Comparison of ENCODE assay signal across 9 mouse cellular contexts in genomic region chr5:75934201-75934600, GRCm38 (mm10). TPM values are rescaled to one million over a fixed set of nuclear protein-coding genes. Genes with fewer than 3 reads are reported as not detected.
DNase-seq lines count a peak whose midpoint lies in the region; TF ChIP-seq lines count a peak whose summit lies in the region.
"Had no signal": no experiment of that assay in that cellular context is flagged by ENCODE, and none has a peak within 500 bp of the region (broad histone marks: within the 10 kb centered on the region; RNA-seq: fewer than 3 reads in every experiment).

No protein-coding gene starts in this region.

- H3K4me3 ChIP-seq in heart, adult 2 months: no peak overlapping the region
- H3K4me3 ChIP-seq in layer of hippocampus, adult 2 months: no peak overlapping the region
- no peak overlapping the region for H3K4me3 ChIP-seq in macrophage (ENCODE audit: inconsistent target)
- H3K4me3 ChIP-seq: intestine, embryonic 15.5 days had no signal

- intact Hi-C loops in heart, adult 2 months (cut with DNase I): loop anchor here (5.0 kb wide), 2 partner anchors 37 to 93 kb away; no protein-coding TSS in a partner anchor
- intact Hi-C loops in gastrocnemius, postnatal 36 days (cut with DNase I): no loop called here

- TF ChIP-seq EP300 in heart, adult 2 months (IDR thresholded peaks at IDR 0.05; ENCODE audit: insufficient read depth, low read depth, low read length): no peak

- H3K27ac ChIP-seq in heart, adult 2 months: peak overlapping the region; percentile 93
- peak overlapping the region; percentile 15; the same call in 1 of the 2 replicates for H3K27ac ChIP-seq in layer of hippocampus, adult 2 months
- peak overlapping the region; percentile 92 for H3K27ac ChIP-seq in macrophage
- H3K27ac ChIP-seq: intestine, embryonic 15.5 days had no signal

- peaks cover 35% of the 10 kb centered on the region for H3K36me3 ChIP-seq in heart, adult 2 months (ENCODE audit: control insufficient read depth, insufficient read depth, low read length)
- no peaks in the 10 kb centered on the region for H3K36me3 ChIP-seq in macrophage (ENCODE audit: inconsistent target)
- H3K36me3 ChIP-seq: intestine, embryonic 15.5 days had no signal

- H3K79me2 ChIP-seq in heart, adult 2 months (replicated peaks; ENCODE audit: control insufficient read depth, insufficient read depth, low read length): no peaks in the 10 kb centered on the region
- no peaks in the 10 kb centered on the region for H3K79me2 ChIP-seq in macrophage (ENCODE audit: inconsistent target)

- DNase-seq in heart, adult 2 months: no peak
- DNase-seq in heart, adult 9 months (ENCODE audit: low spot score in 2 of 2): no peak
- DNase-seq in layer of hippocampus, adult 2 months (ENCODE audit: low spot score in 2 of 2): no peak
- no peak for DNase-seq in layer of hippocampus, adult 8-10 months (ENCODE audit: low spot score in 2 of 2)
- peak; percentile 21 to 27 for DNase-seq in CD8-positive naive resting alpha-beta T cell, adult 2 months (ENCODE audit: low read depth in 2 of 2, low spot score in 2 of 2)
- DNase-seq in retina, postnatal 1 day: no peak
- no peak for DNase-seq in gastrocnemius, postnatal 36 days

- TF ChIP-seq POLR2A in heart, adult 2 months (IDR thresholded peaks at IDR 0.05; ENCODE audit: insufficient read depth, low read depth, low read length): no peak

- peaks cover 14% of the 10 kb centered on the region for H3K4me1 ChIP-seq in heart, adult 2 months (ENCODE audit: control insufficient read depth, insufficient read depth, low read length)
- H3K4me1 ChIP-seq: intestine, embryonic 15.5 days had no signal

- WGBS in heart, adult 2 months: 60% methylated on average over 10 of the region's 10 CpGs
- WGBS in macrophage (ENCODE audit: missing documents): 82% methylated on average over 10 of the region's 10 CpGs

- TF ChIP-seq CTCF in heart, adult 2 months (IDR thresholded peaks at IDR 0.05): no peak
- no peak for TF ChIP-seq CTCF in layer of hippocampus, adult 2 months (conservative IDR thresholded peaks at IDR 0.05)

- no peak overlapping the region for H3K9ac ChIP-seq in heart, adult 2 months (ENCODE audit: low read depth, low read length)
- H3K9ac ChIP-seq: intestine, embryonic 15.5 days had no signal

- H3K27me3 ChIP-seq in heart, adult 2 months (ENCODE audit: control insufficient read depth, insufficient read depth, low read length): no peaks in the 10 kb centered on the region
- H3K27me3 ChIP-seq: intestine, embryonic 15.5 days had no signal

RNA-seq across cellular contexts. Expression of gene Kdr, which starts 44.1 kb away (rescaled TPM):
- total RNA-seq in heart, adult 2 months (2021): 10 to 100 TPM; 70.7 to 78.2 TPM
- polyA plus RNA-seq in heart, adult 2 months (2012; rRNA removed): 38.3 and 73.9 TPM in 2 replicates
- 1 to 10 TPM; 6.3 to 7.0 TPM for total RNA-seq in layer of hippocampus, adult 2 months (2021)
- 1 to 10 TPM; 5.6 to 9.1 (median 7.6) TPM for total RNA-seq in layer of hippocampus, adult 8-10 months (2022)
- total RNA-seq in macrophage (2018; cell fraction: chromatin; rRNA removed): 10 to 100 TPM in 12 of 26 experiments, 1 to 10 TPM in 14; 3.9 to 24.2 (median 9.2) TPM
- 10 to 100 TPM in 18 of 26 experiments, 1 to 10 TPM in 8; 6.7 to 33.5 (median 11.3) TPM for total RNA-seq in macrophage (2018; cell fraction: cytosol; rRNA removed)
- 10 to 100 TPM; 14.2 to 74.0 (median 24.9) TPM for total RNA-seq in macrophage (2018; cell fraction: nucleus; rRNA removed)
- polyA plus RNA-seq in macrophage (2018): 4.9 to 13.8 TPM (median 5.8 TPM) in 3 replicates
- 10 to 100 TPM; 12.6 to 16.0 TPM for total RNA-seq in gastrocnemius, postnatal 36 days (2021)

Comparison
In these comparisons a context has a peak if more than half of its experiments do, and no peak if none do; other contexts are left out.
1. DNase-seq: peak in CD8-positive naive resting alpha-beta T cell, adult 2 months (2 of 2); none in heart, adult 2 months (0 of 2), heart, adult 9 months (0 of 2), layer of hippocampus, adult 2 months (0 of 2), layer of hippocampus, adult 8-10 months (0 of 2), retina, postnatal 1 day (single experiment) and gastrocnemius, postnatal 36 days (0 of 2).
2. H3K27ac ChIP-seq: peak in every context shown above with its lines; median percentile 93 in heart, adult 2 months; 92 in macrophage; 15 in layer of hippocampus, adult 2 months.
3. RNA of gene Kdr, which starts 44.1 kb away (total RNA-seq): 70.7 to 78.2 TPM in heart, adult 2 months; 12.6 to 16.0 TPM in gastrocnemius, postnatal 36 days, 5.6 to 9.1 TPM in layer of hippocampus, adult 8-10 months and 6.3 to 7.0 TPM in layer of hippocampus, adult 2 months; every median in the first group is over 4 times any median in the second.